Mouse (Mus musculus) olfactory bulb, adult 2 months (tissue): ENCODE data around the gene Gm10282. TPM values are rescaled to one million over a fixed set of nuclear protein-coding genes. Genes with fewer than 3 reads are reported as not detected.
A peak's percentile ranks its signal among the peaks of the same experiment; 100 is the strongest.

Source experiments
- H3K27ac ChIP-seq: fragments of 200-500 bp; 2 replicates; pipeline ENCODE4 v1.5.1; 2012; ENCODE audit warnings: low read depth, low read length; ENCODE audit not compliant: insufficient read depth
- H3K4me1 ChIP-seq: fragments of 200-500 bp; 2 replicates; pipeline ENCODE4 v1.6.1; 2012; ENCODE audit warnings: low read length; ENCODE audit not compliant: control insufficient read depth, insufficient read depth
- H3K4me3 ChIP-seq: fragments of 200-500 bp; 2 replicates; pipeline ENCODE4 v1.5.1; 2012; ENCODE audit warnings: mild to moderate bottlenecking, low read depth, low read length, moderate library complexity; ENCODE audit not compliant: insufficient read depth
- CTCF ChIP-seq: fragments of 200-500 bp; IDR thresholded peaks from 2 replicates; pipeline ENCODE4 v1.5.1; 2012; ENCODE audit warnings: low read depth, mild to moderate bottlenecking, low read length, moderate library complexity; ENCODE audit not compliant: insufficient read depth
- POLR2A ChIP-seq: fragments of 200-500 bp; IDR thresholded peaks from 2 replicates; pipeline ENCODE4 v1.6.1; 2012; ENCODE audit warnings: mild to moderate bottlenecking, low read depth, low read length, moderate library complexity; ENCODE audit not compliant: insufficient read depth
- WGBS: fragments of 180-500 bp; shearing (Covaris S2); methylation state at CpG from one replicate; pipeline ENCODE4 v1.1.7; 2018; 5-methylcytosine and 5-hydroxymethylcytosine counted together
- polyA plus RNA-seq: library from polyadenylated mRNA; stranded (reverse); fragments of >200 nt; gene quantifications from 2 replicates; pipeline ENCODE4 v1.2.4, GENCODE M21; 2012; ENCODE audit warnings: low replicate concordance; ENCODE audit not compliant: missing spikeins, insufficient read depth, insufficient read length

Gm10282 gene
- 407 TPM in 1 of 2 replicates, not detected in the other for polyA plus RNA-seq

DNA sequence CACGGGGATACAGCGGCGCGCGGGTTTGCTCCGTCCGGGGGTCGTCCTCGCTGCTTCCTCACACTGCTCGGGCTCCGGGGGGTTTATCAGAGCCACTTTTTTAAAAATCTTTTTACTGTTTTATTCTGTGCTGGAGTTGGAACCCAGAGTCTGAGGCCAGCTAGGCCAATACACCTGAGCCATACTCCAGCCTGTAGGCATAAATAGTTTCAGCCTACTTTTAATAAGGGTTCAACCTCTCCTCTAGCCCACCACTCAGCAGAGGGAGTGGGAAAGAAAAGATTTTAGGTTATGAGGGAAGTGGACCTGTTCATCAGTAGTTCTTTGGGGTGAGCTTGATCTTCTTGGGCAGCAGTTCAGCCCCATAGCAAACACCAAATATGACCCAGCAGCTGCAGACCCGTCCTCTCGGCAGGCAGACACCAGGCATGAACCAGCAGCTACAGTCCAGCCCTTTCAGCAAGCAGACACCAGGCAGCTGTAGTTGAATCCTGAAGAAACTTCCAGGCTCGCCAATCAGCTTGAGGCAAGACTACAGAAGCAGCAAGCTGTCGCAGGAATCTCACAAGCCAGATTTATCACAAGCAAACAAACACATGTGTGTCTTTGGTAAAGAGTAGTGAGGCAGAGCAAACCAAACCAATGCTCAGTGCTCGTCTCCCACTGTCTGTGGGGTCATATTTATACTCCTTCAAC is at the start of gene Gm10282:
Gene Gm10282, minus strand, starts transcription at position 51 of the 696 bp plus-strand sequence.
- Histone ChIP-seq H3K4me3 (no peak within 1 kb of the TSS), H3K27ac (no peak within 1 kb of the TSS), H3K4me1 (peaks cover 3% of the 10 kb centered on the region)
- TF ChIP-seq CTCF (no peak), POLR2A (no peak)
- WGBS = 88% methylated on average over 16 of the region's 16 CpGs

DNA sequence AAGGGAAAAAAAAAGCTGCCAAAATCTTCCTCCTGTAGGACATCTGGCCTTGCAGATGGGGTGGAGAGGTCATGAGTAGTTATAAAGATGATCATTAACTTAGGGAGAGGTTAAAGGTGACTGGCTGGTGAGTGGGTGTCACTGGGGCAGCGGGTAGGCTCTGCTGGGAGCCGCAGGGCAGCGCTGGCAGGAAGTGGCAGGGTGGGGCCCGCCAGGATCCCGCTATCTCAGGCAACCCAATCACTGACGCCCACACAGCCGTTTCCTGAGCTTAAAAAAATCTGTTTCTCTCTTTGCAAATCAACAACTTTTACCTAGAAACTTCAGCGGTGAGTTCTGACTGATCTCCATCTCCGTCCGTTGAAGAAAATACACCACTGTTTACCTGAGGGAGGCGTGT is 49.2 kb upstream of the Gm10282 start:
- Histone ChIP-seq H3K27ac (no peak overlapping the region), H3K4me1 (peaks cover 8% of the 10 kb centered on the region; the same call in 1 of the 2 replicates), H3K4me3 (no peak overlapping the region)
- 56% methylated on average over 11 of the region's 11 CpGs for WGBS
- TF ChIP-seq CTCF (no peak), POLR2A (no peak)

DNA sequence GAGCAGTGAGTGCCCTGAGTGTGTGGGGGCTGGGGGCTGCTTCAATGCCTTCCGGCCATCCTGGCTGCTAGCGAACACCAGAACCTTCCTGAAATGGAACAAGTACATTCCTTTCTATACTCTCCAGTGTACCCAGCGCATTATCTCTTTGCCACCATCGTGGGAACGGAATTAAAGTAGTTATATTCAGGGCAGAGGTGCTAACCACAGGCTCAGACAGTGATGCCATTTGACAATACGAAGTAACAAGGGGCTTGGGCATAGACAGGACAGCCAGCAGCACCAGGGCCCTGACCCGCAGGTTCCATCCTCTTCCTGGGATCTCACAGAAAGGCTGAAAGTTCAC is 48.6 kb upstream of the Gm10282 start:
- 79% methylated on average over 7 of the region's 7 CpGs for WGBS
- Histone ChIP-seq H3K4me1 (peaks cover 8% of the 10 kb centered on the region; the same call in 1 of the 2 replicates), H3K4me3 (no peak overlapping the region), H3K27ac (no peak overlapping the region)
- no peak for TF ChIP-seq CTCF
- no peak for TF ChIP-seq POLR2A

DNA sequence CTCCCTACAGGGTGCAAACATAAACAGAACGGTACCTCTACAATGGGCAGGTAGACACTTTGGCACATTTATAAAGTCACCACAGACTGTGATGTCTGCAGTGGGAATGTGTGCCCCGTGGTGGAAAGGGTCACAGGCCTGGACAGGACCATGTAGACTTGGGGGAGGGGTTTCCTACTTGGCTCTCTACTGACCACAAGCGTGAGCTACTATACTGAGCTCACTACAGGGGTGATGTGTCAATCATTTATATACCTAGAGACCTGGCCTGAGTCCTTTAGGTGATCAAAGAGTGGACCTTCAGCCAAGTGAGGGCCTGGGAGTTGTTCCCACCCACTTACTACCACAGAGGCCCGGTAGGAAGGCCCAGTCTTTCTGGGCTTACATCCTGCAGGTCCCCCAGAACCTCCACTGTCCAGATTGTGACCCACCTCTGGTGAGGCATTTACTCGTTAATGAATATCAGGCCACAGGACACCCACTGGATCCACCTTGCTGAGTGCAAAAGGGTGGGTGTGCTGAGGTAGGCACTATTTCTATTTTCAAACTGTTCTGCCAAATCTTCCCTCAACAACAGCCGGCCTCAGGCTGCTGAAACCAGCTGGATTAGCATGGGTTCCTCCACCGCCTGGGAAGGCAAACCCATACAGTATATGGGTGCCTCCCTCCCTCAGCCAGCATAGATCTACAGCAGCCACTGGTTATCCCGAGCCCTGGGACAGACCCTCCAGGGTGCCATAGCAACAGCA is 48.1 kb upstream of the Gm10282 start:
- Histone ChIP-seq H3K4me1 (peaks cover 8% of the 10 kb centered on the region; the same call in 1 of the 2 replicates), H3K27ac (no peak overlapping the region), H3K4me3 (no peak overlapping the region)
- TF ChIP-seq POLR2A = no peak
- no peak for TF ChIP-seq CTCF
- 67% methylated on average over 8 of the region's 8 CpGs for WGBS

DNA sequence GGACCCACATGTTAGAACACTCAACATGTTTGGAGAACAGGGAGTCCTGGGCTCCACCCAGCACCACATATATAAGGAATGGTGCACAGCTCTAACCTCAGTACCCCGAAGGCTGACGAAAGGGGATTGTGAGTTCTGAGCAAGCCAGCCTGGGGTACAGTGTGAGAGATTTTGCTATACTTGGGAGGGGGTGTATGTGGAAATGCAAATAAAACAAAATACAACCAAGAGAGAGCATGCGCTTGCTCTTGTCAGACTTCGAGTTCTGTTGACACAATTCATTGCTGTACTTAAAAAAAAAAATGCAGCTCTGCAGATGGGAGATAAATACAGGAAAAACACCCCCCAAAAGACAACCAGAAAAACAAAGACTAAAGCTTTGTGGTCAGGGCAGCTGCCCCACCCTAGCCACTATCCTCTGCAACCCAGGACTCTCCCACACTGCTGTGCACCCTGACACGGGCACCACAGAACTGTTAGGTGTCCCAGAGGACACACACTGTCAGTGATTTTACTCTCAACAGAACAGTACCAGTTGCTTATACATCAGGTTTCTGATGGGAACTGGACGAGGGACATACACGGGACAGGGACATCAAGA is 46.4 kb upstream of the Gm10282 start:
- TF ChIP-seq CTCF (no peak), POLR2A (no peak)
- Histone ChIP-seq H3K4me3 (no peak overlapping the region), H3K4me1 (peaks cover 8% of the 10 kb centered on the region; the same call in 1 of the 2 replicates), H3K27ac (no peak overlapping the region)
- 86% methylated on average over 7 of the region's 7 CpGs for WGBS

DNA sequence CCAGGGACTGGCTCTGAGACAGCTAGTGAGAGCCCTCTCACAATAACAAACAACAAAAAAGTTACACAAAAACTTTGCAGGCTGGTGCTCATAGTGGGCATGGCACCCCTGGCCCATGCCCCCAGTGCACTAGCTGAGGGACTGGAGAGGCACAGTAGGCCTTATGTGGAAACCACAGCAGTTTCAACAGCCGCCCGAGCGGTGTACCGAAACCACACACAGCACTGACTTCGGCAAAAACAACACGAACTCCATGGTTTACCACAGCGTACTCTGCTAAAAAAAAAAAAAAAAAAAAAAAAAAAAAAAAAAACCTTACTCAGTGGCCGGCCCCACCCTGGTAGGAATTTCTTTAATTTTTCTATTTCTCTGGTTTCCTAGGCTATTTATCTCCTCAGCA is 45.7 kb upstream of the Gm10282 start:
- no peak overlapping the region for H3K4me3 ChIP-seq
- no peak overlapping the region for H3K27ac ChIP-seq
- TF ChIP-seq CTCF (no peak), POLR2A (no peak)
- peaks cover 8% of the 10 kb centered on the region; the same call in 1 of the 2 replicates for H3K4me1 ChIP-seq
- 87% methylated on average over 8 of the region's 8 CpGs for WGBS

DNA sequence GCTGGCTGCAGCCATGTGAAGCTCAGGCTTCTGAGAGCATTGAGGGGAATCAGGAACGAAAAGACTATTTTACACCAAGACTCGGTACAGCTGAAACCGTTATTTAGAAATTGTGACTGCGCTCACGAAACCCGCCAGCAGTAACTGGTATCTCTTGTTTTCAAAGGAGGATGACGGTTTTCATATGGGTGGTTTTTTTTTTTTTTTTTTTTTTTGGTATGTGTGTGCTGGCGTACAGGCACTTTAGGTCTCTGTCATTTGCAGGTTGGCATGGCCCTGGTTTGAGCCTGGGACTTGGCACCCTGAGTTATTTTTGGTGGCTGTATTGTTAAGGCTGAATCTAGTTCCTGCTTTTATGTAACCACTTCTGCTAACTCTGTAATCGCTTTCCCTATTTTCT is 44.8 kb upstream of the Gm10282 start:
- TF ChIP-seq CTCF (no peak), POLR2A (no peak)
- Histone ChIP-seq H3K27ac (peak overlapping the region; percentile 54), H3K4me1 (peaks cover 8% of the 10 kb centered on the region; the same call in 1 of the 2 replicates), H3K4me3 (no peak overlapping the region)
- 32% methylated on average over 9 of the region's 9 CpGs for WGBS

DNA sequence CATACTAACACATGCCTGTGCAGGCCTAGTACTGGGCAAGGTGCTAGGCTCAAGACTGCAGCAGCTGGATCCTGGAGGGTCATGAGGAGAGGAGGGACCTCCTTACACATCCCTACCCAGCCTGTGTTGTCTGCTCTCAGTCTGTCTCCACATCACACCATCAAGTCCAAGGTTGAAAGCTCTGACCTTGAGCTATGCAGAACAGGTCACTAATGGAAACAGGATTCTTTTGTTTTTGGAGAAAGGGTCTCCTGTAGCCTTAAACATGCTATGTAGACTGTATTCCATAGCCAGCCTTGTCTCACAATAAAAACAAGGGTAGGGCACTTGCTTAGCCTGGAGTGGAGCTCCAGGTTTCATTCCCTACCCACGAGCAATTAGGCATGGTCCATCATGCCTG is 43.9 kb upstream of the Gm10282 start:
- TF ChIP-seq CTCF (no peak), POLR2A (no peak)
- peaks cover 8% of the 10 kb centered on the region; the same call in 1 of the 2 replicates for H3K4me1 ChIP-seq
- 83% methylated on average over 1 of the region's 1 CpGs for WGBS
- H3K27ac ChIP-seq = no peak overlapping the region; the same call in 1 of the 2 replicates
- no peak overlapping the region for H3K4me3 ChIP-seq

DNA sequence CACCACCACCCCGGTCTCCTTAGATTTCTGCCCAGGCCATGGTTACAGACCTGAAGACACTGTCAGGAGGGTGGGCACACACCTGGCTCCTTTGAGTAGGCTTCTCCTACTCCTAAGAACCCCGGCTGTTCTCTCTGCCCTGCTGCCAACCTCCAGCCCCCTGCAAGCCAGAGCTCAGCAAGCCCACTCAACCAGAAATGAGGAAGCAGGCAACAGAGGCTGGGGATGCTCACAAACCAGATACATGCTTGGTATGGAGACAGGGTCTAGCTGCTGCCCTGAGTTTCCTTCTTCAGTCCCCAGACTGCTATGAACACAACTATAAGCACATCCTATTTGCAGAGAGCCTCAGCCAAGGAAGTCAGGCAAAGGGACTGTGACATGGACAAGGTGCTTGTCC is 43.1 kb upstream of the Gm10282 start:
- Histone ChIP-seq H3K27ac (no peak overlapping the region), H3K4me1 (peaks cover 3% of the 10 kb centered on the region; the same call in 1 of the 2 replicates), H3K4me3 (no peak overlapping the region)
- TF ChIP-seq POLR2A (no peak), CTCF (no peak)
- WGBS = 83% methylated on average over 2 of the region's 2 CpGs
